Mouse (Mus musculus) forebrain, embryonic 10.5 days (tissue): Measurements from ENCODE around the gene Gnai2. TPM values are rescaled to one million over a fixed set of nuclear protein-coding genes. Genes with fewer than 3 reads are reported as not detected.

ENCODE experiments used
- DNase-seq: peaks from one replicate; pipeline ENCODE4 v3.0.0-alpha.2; 2017; ENCODE audit warnings: low spot score; ENCODE audit errors: extremely low spot score
- H3K27ac ChIP-seq: fragments of 300-500 bp; sonication (generic); 2 replicates; pipeline ENCODE4 v1.5.1; 2016; ENCODE audit warnings: mild to moderate bottlenecking
- H3K27me3 ChIP-seq: fragments of 300-500 bp; sonication (generic); 2 replicates; pipeline ENCODE4 v1.6.1; 2016; ENCODE audit warnings: mild to moderate bottlenecking; ENCODE audit not compliant: poor library complexity, severe bottlenecking
- H3K36me3 ChIP-seq: fragments of 300-500 bp; sonication (generic); replicated peaks from 2 replicates; pipeline ENCODE4 v1.6.1; 2016; ENCODE audit warnings: mild to moderate bottlenecking, moderate library complexity
- H3K4me1 ChIP-seq: fragments of 300-500 bp; sonication (generic); 2 replicates; pipeline ENCODE4 v1.6.1; 2016
- H3K4me3 ChIP-seq: fragments of 300-500 bp; sonication (generic); 2 replicates; pipeline ENCODE4 v1.5.1; 2016; ENCODE audit warnings: mild to moderate bottlenecking, moderate library complexity
- H3K9me3 ChIP-seq: fragments of 300-500 bp; sonication (generic); 2 replicates; pipeline ENCODE4 v1.6.1; 2016; ENCODE audit warnings: mild to moderate bottlenecking, moderate library complexity
- WGBS: fragments of 180-500 bp; shearing (Covaris S2); methylation state at CpG from one replicate; pipeline ENCODE4 v1.1.7; 2016; 5-methylcytosine and 5-hydroxymethylcytosine counted together
- polyA plus RNA-seq: library from polyadenylated mRNA; unstranded; fragments of >200 nt; fragmentation: Nextera tagmentation; extraction: Ambion mirVana; gene quantifications from 2 replicates; pipeline ENCODE4 v1.2.1, GENCODE M21; 2016

Gnai2 gene
- polyA plus RNA-seq, 1 experiment from 2014 or later: 533 TPM

DNA sequence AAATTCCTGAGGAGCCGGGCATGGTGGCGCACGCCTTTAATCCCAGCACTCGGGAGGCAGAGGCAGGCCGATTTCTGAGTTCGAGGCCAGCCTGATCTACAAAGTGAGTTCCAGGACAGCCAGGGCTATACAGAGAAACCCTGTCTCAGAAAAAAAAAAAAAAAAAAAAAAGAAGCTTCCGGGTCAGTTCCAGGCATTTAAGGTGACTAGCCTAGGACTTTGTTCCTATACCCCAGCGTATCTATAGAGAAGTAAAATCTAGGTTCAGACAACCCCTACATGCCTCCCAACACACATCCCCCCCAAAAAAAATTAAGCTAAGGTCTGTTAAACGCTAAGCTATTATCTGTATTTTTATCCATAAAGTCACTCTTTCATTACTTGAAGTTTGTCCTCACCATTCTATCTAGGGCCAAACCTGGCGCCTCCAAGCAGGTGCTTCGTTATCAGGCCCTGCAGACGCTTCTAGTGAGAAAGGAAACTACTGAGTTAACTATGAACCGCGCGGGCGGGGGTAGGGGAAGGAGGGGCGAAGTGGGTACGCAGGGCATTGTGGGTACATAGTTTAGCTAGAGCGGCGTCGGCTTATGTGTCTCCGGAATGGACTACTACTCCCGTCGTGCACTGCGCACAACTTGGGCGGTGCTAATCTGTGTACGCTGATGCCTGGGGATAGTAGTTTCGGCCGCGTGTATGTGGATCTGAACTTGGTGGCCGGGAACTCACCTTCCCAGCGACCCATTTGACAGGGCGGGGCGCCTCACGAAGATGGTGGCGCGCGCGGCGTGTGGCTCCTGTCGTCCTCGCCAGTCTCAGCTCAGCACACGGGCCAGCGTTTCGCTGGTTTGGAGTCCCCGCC is 48.0 kb downstream of the Gnai2 start, which contains the start of gene Ifrd2:
Gene Ifrd2, plus strand, starts transcription at position 669 of the 859 bp plus-strand sequence.
- Histone ChIP-seq H3K27me3 (no peaks in the 10 kb centered on the region), H3K36me3 (peaks cover 45% of the 10 kb centered on the region), H3K9me3 (no peaks in the 10 kb centered on the region), H3K27ac (peak within 1 kb of the TSS; percentile 90), H3K4me3 (peak within 1 kb of the TSS; percentile 82), H3K4me1 (peaks cover 36% of the 10 kb centered on the region)
- WGBS: 14% methylated on average over 46 of the region's 46 CpGs
- DNase-seq: peak; percentile 95

DNA sequence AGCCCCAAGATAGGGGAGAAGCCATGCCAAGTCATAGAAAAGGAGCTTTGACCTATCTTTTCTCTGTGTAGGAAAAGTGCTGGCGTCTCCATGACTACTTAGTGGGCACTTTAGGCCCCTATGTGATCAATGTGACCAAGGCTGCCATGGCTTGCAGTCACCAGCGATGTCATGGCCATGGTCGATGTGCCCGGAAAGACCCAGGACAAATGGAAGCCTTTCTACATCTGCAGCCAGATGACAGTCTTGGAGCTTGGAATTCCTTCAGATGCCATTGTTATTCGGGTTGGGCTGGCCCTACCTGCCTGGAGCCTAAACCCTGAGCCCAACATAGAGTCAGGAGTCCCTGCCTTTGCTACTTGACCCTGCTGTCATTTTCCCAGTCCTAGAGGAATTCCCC is 48.7 kb downstream of the Gnai2 start:
- peak overlapping the region; percentile 82; the same call in 1 of the 2 replicates for H3K4me3 ChIP-seq
- peaks cover 43% of the 10 kb centered on the region for H3K4me1 ChIP-seq
- 92% methylated on average over 5 of the region's 5 CpGs for WGBS
- DNase-seq: no peak
- H3K27me3 ChIP-seq: no peaks in the 10 kb centered on the region
- H3K36me3 ChIP-seq: peaks cover 38% of the 10 kb centered on the region
- H3K9me3 ChIP-seq: no peaks in the 10 kb centered on the region
- H3K27ac ChIP-seq: peak overlapping the region; percentile 36

DNA sequence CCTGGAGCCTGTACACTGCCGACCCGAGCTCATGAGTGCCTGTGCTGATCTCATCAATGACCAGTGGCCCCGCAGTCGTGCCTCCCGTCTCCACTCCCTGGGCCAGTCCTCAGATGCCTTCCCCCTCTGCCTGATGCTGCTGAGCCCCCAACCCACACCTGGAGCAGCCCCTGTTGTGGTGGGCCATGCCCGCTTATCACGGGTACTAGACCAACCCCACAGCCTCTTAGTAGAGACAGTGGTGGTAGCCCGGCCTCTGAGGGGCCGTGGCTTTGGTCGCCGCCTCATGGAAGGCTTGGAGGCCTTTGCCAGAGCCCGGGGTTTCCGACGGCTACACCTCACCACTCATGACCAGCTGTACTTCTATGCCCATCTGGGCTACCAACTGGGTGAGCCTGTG is 52.0 kb downstream of the Gnai2 start:
- peaks cover 19% of the 10 kb centered on the region for H3K36me3 ChIP-seq
- H3K27ac ChIP-seq: no peak overlapping the region
- no peak for DNase-seq
- no peaks in the 10 kb centered on the region for H3K27me3 ChIP-seq
- H3K4me3 ChIP-seq: peak overlapping the region; percentile 0; the same call in 1 of the 2 replicates
- H3K4me1 ChIP-seq: peaks cover 55% of the 10 kb centered on the region
- no peaks in the 10 kb centered on the region for H3K9me3 ChIP-seq
- 94% methylated on average over 14 of the region's 14 CpGs for WGBS

DNA sequence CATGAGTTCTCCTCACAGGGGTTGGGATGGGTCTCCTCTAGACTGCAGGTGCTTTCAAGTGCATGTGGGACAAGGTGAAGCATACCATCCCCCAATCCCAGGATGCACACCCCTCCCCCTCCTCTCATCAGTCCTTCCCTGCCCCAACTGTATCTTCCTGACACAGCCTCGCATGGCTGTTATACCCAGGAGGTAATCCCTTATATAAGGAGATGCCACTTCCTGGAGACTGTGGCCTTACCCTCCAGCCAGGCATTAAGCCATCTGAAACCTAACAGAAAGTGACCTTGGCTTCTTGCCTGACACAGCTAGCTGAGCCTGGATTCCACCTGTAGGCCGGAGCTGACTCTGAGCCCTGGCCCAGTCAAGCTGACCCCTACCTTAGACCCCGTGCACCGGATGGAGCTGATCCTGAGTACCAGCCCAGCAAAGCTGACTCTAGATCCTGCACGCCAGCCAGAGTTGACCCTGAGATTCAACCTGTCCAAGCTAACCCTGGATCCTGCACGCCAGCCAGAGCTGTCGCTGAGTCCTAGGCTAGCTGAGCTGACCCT is 52.6 kb downstream of the Gnai2 start:
- H3K27ac ChIP-seq: 0 out of 2 replicates have a peak overlapping the region, but pooled peaks have one; percentile 92
- DNase-seq: no peak
- peak overlapping the region; percentile 0; the same call in 1 of the 2 replicates for H3K4me3 ChIP-seq
- WGBS: 90% methylated on average over 7 of the region's 7 CpGs
- H3K36me3 ChIP-seq: peaks cover 19% of the 10 kb centered on the region
- no peaks in the 10 kb centered on the region for H3K9me3 ChIP-seq
- no peaks in the 10 kb centered on the region for H3K27me3 ChIP-seq
- peaks cover 56% of the 10 kb centered on the region for H3K4me1 ChIP-seq

DNA sequence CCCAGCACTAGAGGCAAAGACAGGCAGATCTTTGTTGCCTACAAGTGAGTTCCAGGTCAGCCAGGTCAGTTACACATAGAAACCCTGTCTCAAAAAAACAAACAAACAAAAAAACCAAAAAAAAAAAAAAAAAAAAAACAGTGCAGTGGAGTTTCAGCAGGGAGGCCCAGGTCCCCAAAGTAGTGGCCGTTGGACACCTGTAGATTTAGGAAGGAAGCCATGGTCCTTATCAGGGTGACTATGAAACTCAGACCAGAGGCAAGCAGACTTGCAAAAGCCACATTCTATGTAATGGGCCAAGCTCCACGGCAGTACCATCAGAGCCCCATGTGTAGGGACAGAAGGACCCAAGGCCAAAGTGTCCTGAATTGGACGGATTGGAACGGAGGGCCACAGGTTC is 53.6 kb downstream of the Gnai2 start:
- Histone ChIP-seq H3K4me1 (peaks cover 59% of the 10 kb centered on the region), H3K27me3 (no peaks in the 10 kb centered on the region), H3K9me3 (no peaks in the 10 kb centered on the region), H3K4me3 (peak overlapping the region; percentile 69), H3K27ac (peak overlapping the region; percentile 92), H3K36me3 (peaks cover 19% of the 10 kb centered on the region)
- WGBS: 80% methylated on average over 4 of the region's 4 CpGs
- DNase-seq: no peak

DNA sequence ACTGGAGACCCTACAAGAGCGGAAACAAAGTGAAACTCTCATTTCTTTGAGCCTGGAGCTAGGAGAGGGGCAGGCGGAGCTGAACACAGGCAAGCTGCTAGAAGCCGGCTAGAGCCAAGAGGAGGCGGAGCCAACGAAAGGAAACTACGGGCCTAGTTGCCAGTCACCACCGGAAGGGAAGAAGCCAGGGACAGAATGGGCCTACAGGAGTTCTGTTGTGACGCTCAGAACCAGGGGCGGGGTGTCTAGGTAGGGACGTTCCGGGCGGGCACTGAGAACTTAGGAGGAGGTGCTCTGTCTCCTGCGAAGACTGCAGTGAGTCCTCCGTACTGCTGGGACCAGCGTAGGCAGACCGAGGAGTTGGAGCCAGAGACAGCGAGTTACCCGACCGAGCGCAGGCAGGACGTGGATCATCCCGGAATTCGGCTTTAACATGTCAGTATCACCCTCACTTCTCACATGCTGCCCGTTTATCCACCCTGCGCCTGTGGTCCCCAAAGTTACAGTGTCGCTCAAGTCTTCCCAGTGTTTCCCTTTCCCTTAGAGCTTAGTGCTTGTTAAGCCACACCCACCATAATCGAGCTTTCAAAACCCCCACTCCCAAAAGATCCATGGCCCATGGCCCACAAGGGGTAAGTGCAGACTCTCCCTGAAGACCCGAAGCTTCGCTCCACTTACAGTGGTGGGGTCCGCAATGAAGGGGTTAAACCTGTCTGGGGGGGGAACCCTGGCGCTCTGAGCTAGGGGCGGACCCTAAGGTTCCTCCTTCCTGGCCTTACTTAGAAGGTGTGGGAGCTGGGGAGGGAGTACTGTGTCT is 54.5 kb downstream of the Gnai2 start, which contains the start of gene Hyal3:
Gene Hyal3, plus strand, starts transcription at position 318 of the 817 bp plus-strand sequence.
- WGBS: under 1% methylated on average over 32 of the region's 32 CpGs

DNA sequence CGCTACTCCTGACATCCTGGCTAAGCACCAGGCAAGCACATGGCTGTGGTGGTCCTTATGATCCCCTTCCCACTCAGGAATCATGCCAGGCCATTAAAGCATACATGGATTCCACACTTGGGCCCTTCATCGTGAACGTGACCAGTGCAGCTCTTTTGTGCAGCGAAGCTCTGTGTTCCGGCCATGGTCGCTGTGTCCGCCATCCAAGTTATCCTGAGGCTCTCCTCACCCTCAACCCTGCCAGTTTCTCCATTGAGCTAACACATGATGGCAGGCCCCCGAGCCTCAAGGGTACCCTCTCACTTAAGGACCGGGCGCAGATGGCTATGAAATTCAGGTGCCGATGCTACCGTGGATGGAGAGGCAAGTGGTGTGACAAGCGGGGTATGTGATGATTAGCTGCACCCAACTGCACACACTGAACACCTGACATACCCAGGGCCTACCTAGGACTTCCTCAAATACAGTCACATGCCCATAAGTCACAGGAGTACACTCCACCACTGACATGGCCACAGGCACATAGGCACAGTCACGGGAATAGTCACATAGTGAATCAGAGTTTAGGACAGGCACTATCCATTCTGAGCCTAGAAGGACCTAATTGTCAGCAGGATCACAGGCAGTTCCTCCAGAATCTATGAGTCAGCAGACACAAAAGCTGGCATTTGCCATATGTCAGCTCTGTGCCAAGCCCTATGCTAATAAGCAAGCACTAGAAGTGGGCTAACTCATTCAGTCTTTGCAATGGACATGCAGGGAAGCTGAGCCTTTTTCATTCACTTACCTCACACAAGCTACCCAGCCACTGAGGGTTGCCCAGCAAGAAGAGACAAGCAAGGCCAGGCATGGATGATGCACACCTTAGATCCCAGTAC is 55.9 kb downstream of the Gnai2 start:
- no peaks in the 10 kb centered on the region for H3K9me3 ChIP-seq
- H3K27me3 ChIP-seq: no peaks in the 10 kb centered on the region
- peak overlapping the region; percentile 92 for H3K27ac ChIP-seq
- H3K36me3 ChIP-seq: peaks cover 32% of the 10 kb centered on the region
- WGBS: 96% methylated on average over 14 of the region's 14 CpGs
- no peak for DNase-seq
- H3K4me3 ChIP-seq: peak overlapping the region; percentile 4; the same call in 1 of the 2 replicates
- H3K4me1 ChIP-seq: peaks cover 69% of the 10 kb centered on the region

More for the DNA sequence above, 54.5 kb downstream of the Gnai2 start, which contains the start of gene Hyal3:
- Histone ChIP-seq H3K27ac (peak within 1 kb of the TSS; percentile 92), H3K36me3 (peaks cover 19% of the 10 kb centered on the region), H3K4me1 (peaks cover 66% of the 10 kb centered on the region), H3K27me3 (no peaks in the 10 kb centered on the region), H3K9me3 (no peaks in the 10 kb centered on the region), H3K4me3 (peak within 1 kb of the TSS; percentile 69)
- DNase-seq: peak; percentile 82

DNA sequence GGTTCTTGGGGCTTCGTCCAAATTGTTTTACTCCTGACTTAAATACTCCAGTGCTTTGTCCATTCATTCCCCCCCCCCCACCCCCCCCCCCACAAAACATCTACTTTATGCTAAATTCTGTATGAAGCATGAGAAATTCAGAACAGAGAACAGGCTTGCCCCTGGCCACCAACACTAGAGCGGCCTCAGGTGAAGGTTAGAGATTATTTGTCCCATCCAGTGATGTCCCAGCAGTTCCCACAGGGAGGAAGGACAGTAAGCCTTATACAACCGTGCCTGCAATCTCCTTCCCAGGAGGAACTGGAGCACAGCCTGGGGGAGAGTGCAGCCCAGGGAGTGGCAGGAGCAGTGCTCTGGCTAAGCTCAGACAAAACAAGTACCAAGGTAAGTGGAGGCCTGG is 56.6 kb downstream of the Gnai2 start, which contains the start of gene Naa80:
Gene Naa80, plus strand, starts transcription at position 301 of the 400 bp plus-strand sequence.
- Histone ChIP-seq H3K4me3 (peak within 1 kb of the TSS; percentile 4; the same call in 1 of the 2 replicates), H3K9me3 (peaks cover 2% of the 10 kb centered on the region; the same call in 1 of the 2 replicates), H3K36me3 (peaks cover 36% of the 10 kb centered on the region), H3K4me1 (peaks cover 69% of the 10 kb centered on the region), H3K27ac (peak within 1 kb of the TSS; percentile 92), H3K27me3 (no peaks in the 10 kb centered on the region)
- DNase-seq: no peak
- WGBS: 88% methylated on average over 3 of the region's 3 CpGs

DNA sequence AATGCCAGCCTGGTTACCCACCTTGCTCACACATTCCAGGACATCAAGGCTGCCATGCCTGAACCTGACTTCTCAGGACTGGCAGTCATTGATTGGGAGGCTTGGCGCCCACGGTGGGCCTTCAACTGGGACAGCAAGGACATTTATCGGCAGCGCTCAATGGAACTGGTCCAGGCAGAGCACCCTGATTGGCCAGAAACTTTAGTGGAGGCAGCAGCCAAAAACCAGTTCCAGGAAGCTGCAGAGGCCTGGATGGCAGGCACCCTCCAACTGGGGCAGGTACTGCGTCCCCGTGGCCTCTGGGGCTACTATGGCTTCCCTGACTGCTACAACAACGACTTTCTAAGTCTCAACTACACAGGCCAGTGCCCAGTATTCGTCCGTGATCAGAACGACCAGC is 57.3 kb downstream of the Gnai2 start:
- peaks cover 36% of the 10 kb centered on the region for H3K36me3 ChIP-seq
- H3K4me1 ChIP-seq: peaks cover 69% of the 10 kb centered on the region
- no peak overlapping the region for H3K4me3 ChIP-seq
- WGBS: 94% methylated on average over 10 of the region's 10 CpGs
- no peak overlapping the region for H3K27ac ChIP-seq
- no peak for DNase-seq
- no peaks in the 10 kb centered on the region for H3K27me3 ChIP-seq
- H3K9me3 ChIP-seq: peaks cover 3% of the 10 kb centered on the region; the same call in 1 of the 2 replicates

DNA sequence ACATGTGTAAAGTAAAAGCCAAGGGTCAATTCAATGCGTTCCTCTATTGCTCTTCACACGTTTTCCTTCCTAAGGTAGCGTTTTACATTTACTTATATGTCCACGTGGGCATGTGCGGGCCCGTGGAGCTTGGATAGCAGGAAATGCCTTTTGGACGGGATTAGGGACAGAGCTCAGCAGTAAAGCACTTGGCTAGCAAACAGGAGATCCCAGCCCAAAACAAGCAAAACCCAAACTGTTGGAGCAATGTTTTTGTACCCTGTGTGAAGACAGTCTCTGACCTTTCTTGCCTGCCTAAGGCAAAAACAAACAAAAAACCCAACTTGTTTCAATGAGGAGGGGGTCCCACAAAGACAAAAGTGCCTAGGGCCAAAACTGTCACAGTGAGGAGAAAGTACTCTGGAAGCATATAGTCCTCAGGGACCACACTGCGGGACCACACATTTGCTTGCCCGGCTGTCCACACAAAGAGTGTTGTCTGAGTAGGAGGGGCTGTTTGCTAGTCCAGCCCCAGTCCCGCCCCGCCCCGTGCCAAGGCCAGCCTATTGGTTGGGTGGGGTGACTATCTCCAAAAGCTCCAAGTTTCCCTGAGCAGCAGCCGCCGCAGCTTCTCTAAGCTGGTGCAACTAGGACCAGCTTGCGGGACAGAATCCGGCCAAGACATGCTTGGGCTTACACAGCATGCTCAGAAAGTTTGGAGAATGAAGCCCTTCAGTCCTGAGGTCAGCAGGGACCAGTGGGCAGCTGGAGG is 58.6 kb downstream of the Gnai2 start, which contains the start of gene Hyal1:
Gene Hyal1, plus strand, starts transcription at position 571 of the 751 bp plus-strand sequence.
- H3K36me3 ChIP-seq: peaks cover 45% of the 10 kb centered on the region
- peak within 1 kb of the TSS; percentile 86 for H3K27ac ChIP-seq
- DNase-seq: peak; percentile 87
- peak within 1 kb of the TSS; percentile 52 for H3K4me3 ChIP-seq
- 27% methylated on average over 16 of the region's 16 CpGs for WGBS
- H3K9me3 ChIP-seq: peaks cover 3% of the 10 kb centered on the region; the same call in 1 of the 2 replicates
- H3K4me1 ChIP-seq: peaks cover 69% of the 10 kb centered on the region
- no peaks in the 10 kb centered on the region for H3K27me3 ChIP-seq
